Mouse (Mus musculus): ENCODE measurements around the gene Ctnnbip1.

- no peak for TF ChIP-seq POLR2A (IDR thresholded peaks at IDR 0.05; ENCODE audit: extremely low read depth, insufficient read depth, low read length)
- TF ChIP-seq CTCF (IDR thresholded peaks at IDR 0.05; ENCODE audit: extremely low read depth, insufficient read depth, low read length) = no peak
Measured at GRCm38 (mm10) chr4:149541935-149542334, 23.9 kb downstream of the Ctnnbip1 start.

All from cortical plate, adult 2 months (tissue).